Mouse (Mus musculus) central nervous system, embryonic 14 days (tissue): ENCODE results near the gene Terb1. TPM values are rescaled to one million over a fixed set of nuclear protein-coding genes. Genes with fewer than 3 reads are reported as not detected.

Source experiments
- polyA plus RNA-seq: library from polyadenylated mRNA; depleted of rRNA; stranded (reverse); fragments of >200 nt; gene quantifications from 2 replicates; pipeline ENCODE4 v1.2.3, GENCODE M21; 2012; rRNA removed

Terb1 gene
- polyA plus RNA-seq = 0.30 and 0.37 TPM in 2 replicates

DNA sequence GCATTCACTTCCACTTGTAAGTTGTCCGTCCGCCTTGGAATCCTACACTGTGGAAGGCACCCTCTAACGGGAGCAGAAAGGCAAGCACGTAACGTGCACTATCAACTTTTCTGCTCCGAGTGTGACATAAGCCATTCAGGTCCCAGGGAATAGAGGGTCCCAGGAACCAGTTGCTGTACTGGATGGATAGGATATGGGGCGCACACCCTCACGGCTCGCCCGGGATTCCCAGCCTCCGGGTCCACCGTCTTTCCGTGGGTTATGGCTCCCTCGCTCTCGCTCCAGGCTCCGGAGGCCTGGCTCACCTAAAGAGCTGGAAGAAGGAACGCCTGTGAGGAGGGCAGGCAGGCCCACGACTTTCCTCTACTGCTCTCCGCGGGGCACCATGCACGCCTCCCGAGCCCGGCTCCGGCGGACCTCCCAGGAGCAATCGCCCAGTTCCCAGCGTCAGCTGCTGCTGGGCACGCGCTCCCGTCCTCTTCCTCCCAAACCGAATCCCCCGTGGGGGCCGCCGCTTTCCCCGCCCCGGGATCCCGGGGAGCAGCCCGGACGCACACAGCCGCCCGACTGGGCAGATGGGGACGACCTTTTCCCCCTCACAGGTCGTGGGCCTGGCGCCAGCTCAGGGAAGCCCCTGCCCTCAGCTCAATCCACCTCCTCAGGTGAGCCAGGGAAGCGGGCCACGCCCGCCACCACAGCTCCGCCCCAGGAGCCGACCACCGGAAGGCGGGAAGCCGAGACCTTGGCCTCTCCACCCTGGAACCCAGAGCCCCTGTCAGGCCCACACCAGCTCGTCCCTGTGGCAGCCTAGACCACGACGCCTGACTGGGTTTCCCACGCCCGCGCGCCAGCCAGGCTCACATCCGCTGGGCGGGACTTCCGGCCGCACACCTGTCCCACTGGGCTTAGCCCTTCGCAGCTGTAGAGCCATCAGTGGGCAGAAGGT is at the start of gene Terb1:
Gene Terb1, minus strand, starts transcription at position 850 of the 946 bp plus-strand sequence.

DNA sequence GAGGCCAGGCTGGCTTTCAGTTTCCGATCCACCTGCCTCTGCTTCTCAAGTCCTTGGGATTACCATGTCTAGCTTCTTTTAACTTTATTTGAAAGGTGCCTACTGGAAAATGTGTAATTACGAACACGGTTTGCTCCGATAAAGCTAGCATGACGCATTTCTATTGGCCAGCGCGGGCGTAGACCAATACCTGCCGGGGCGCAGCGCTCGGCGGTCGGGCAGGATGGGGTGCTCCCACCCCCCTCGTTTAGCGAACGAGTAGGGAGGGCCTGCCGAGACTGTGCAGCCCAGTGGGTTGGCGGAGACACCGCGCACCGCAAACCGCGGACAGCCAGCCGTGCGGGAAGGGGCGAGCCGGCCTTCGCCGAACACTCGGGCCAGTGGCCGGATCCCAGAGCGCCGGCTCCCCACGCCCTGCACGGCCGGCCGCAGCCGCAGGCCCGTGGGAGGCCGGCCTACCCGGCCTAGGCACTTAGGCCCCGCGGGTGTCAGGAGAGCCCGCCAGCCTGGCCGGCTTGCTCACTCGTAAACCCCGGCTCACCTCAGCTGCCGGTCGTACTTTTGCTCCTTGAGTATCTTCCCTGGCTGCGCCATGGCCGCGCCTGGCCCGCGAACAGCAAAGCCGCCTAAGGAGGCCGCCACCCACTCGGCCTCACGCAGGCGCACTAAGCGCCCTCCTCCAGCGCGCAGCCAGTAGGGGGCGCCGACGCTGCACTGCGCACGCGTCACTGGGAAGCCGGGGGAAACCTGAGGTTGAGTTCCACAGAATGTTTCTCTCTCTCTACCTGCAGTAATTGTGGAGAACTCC is 24.5 kb upstream of the Terb1 start, which contains the start of the genes Nae1 and Car7:
Gene Nae1, minus strand, starts transcription at position 667 of the 808 bp plus-strand sequence.
Gene Car7, plus strand, starts transcription at position 719 of the 808 bp plus-strand sequence.

DNA sequence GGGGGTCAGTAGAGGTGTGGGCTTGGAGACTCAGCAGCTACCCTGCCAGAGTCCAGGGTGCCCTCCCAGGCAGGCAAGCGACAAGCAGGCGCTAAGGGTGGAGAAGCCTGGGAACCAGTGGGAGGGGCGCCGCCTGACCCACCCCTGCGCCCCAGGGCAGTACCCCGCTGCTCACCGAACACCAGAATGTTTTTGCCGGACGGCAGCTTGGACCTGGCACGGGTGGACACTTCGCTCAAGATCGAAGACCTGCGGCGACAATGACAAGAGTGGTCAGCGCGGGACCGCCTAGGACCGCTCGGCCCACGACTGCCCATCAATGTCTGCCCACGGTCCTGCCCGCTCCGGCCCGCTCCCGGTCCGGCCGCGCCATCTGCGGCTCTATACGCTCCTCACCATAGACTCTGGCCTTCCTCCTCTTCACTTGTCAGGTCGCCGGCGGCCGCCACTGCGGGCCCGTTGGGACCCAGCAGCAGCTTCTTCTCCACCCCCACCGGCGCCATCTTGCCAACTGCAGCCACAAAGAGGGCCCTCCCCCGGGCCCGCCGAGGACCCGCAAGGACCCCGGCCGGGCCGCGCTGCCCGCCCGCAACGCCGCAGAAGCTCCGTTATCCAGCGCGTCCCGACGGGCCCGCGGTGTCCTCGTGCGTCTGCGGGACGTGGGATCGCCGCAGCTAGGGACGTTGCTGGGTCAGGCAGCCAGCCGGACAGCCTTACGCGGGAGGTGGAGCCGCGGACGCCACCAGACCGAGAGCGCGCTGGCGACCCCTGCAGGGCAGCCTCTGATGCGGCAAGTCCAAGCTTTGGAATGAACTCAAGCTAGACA is 67.2 kb downstream of the Terb1 start, which contains the start of gene Dync1li2:
Gene Dync1li2, minus strand, starts transcription at position 749 of the 826 bp plus-strand sequence.

Other genes with a start within 250 kb of the Terb1 start
- gene Cmtm2a, start 216.7 kb downstream of the Terb1 start, polyA plus RNA-seq = not detected in 2 replicates
- not detected in 2 replicates for gene Gm45711, start 199.8 kb downstream of the Terb1 start, polyA plus RNA-seq
- not detected in 2 replicates for gene Cmtm1, start 199.8 kb downstream of the Terb1 start, polyA plus RNA-seq
- not detected in 2 replicates for gene Gm11020, start 188.3 kb downstream of the Terb1 start, polyA plus RNA-seq
- not detected in 2 replicates for gene Cmtm2b, start 187.7 kb downstream of the Terb1 start, polyA plus RNA-seq
- 49.4 and 80.1 TPM in 2 replicates for gene Cmtm3, start 170.5 kb downstream of the Terb1 start, polyA plus RNA-seq
- gene Cmtm4, start 114.1 kb downstream of the Terb1 start, polyA plus RNA-seq = 17.2 and 17.3 TPM in 2 replicates
- 106 and 111 TPM in 2 replicates for gene Dync1li2, start 66.9 kb downstream of the Terb1 start, polyA plus RNA-seq
- gene Nae1, start 24.7 kb upstream of the Terb1 start, polyA plus RNA-seq = 94.2 and 94.3 TPM in 2 replicates
- gene Car7, start 24.8 kb upstream of the Terb1 start, polyA plus RNA-seq = 1.2 and 1.4 TPM in 2 replicates
- 6.6 and 7.2 TPM in 2 replicates for gene Pdp2, start 81.5 kb upstream of the Terb1 start, polyA plus RNA-seq
- gene Cdh16, start 114.5 kb upstream of the Terb1 start, polyA plus RNA-seq = not detected in 2 replicates
- 2.3 and 5.8 TPM in 2 replicates for gene Rrad, start 121.4 kb upstream of the Terb1 start, polyA plus RNA-seq
- 88.1 and 94.9 TPM in 2 replicates for gene Ciao2b, start 132.1 kb upstream of the Terb1 start, polyA plus RNA-seq
- not detected in 2 replicates for gene Ces2a, start 224.1 kb upstream of the Terb1 start, polyA plus RNA-seq